8 mouse cellular contexts compared by ENCODE assay signal in genomic region chr4:99660981-99661380, GRCm38 (mm10). TPM values are rescaled to one million over a fixed set of nuclear protein-coding genes. Genes with fewer than 3 reads are reported as not detected.
DNase-seq lines count a peak whose midpoint lies in the region; ATAC-seq and TF ChIP-seq lines count a peak whose summit lies in the region.

No protein-coding gene starts in this region.

- peak; percentile 53 to 62 for DNase-seq in right cerebral cortex, postnatal 10 days (ENCODE audit: low spot score in 2 of 2)
- DNase-seq in right cerebral cortex, postnatal 25 days = no peak
- DNase-seq in hindbrain, postnatal 0 days (ENCODE audit: low spot score) = peak; percentile 81
- DNase-seq in liver, embryonic 14.5 days (ENCODE audit: low read depth in 3 of 3, low spot score in 3 of 3) = peak in 1 of 3 experiments; percentile 17
- peak; percentile 55 for DNase-seq in retina, postnatal 7 days (ENCODE audit: low read depth, low spot score)
- DNase-seq in left cerebral cortex, adult 8-10 months (ENCODE audit: low spot score in 2 of 2) = no peak

- peaks cover 88% of the 10 kb centered on the region for H3K27me3 ChIP-seq in forebrain, embryonic 12.5 days
- H3K27me3 ChIP-seq in hindbrain, postnatal 0 days (ENCODE audit: insufficient read depth, low read length) = peaks cover 73% of the 10 kb centered on the region
- peaks cover 85% of the 10 kb centered on the region for H3K27me3 ChIP-seq in liver, embryonic 14.5 days (ENCODE audit: control insufficient read depth, insufficient read depth, low read length)

- H3K36me3 ChIP-seq in forebrain, embryonic 12.5 days (replicated peaks) = no peaks in the 10 kb centered on the region
- no peaks in the 10 kb centered on the region for H3K36me3 ChIP-seq in hindbrain, postnatal 0 days (ENCODE audit: insufficient read depth, low read length)
- no peaks in the 10 kb centered on the region for H3K36me3 ChIP-seq in liver, embryonic 14.5 days (replicated peaks; ENCODE audit: control insufficient read depth, insufficient read depth, low read depth)

- H3K27ac ChIP-seq in bone marrow, adult 2 months (ENCODE audit: control insufficient read depth, insufficient read depth, low read depth, low read length, poor library complexity) = no peak overlapping the region
- H3K27ac ChIP-seq in forebrain, embryonic 12.5 days = no peak overlapping the region
- H3K27ac ChIP-seq in hindbrain, postnatal 0 days = no peak overlapping the region
- no peak overlapping the region for H3K27ac ChIP-seq in liver, embryonic 14.5 days

- no peak overlapping the region for H3K4me3 ChIP-seq in bone marrow, adult 2 months (replicated peaks; ENCODE audit: control insufficient read depth, low read depth, low read length)
- no peak overlapping the region for H3K4me3 ChIP-seq in forebrain, embryonic 12.5 days (replicated peaks)
- H3K4me3 ChIP-seq in hindbrain, postnatal 0 days (ENCODE audit: low read length) = no peak overlapping the region
- no peak overlapping the region for H3K4me3 ChIP-seq in liver, embryonic 14.5 days (ENCODE audit: insufficient read depth in 1 of 2, low read depth in 2 of 2, low read length in 2 of 2)

- no peaks in the 10 kb centered on the region for H3K4me1 ChIP-seq in bone marrow, adult 2 months (ENCODE audit: control insufficient read depth, insufficient read depth, low read length)
- peaks cover 24% of the 10 kb centered on the region for H3K4me1 ChIP-seq in forebrain, embryonic 12.5 days
- no peaks in the 10 kb centered on the region for H3K4me1 ChIP-seq in hindbrain, postnatal 0 days (ENCODE audit: insufficient read depth, low read length)
- no peaks in the 10 kb centered on the region for H3K4me1 ChIP-seq in liver, embryonic 14.5 days (replicated peaks; ENCODE audit: control insufficient read depth in 2 of 2, insufficient read depth in 2 of 2, low read length in 1 of 2)

- peak; percentile 67 for TF ChIP-seq CTCF in bone marrow, adult 2 months (IDR thresholded peaks at IDR 0.05; ENCODE audit: control insufficient read depth, insufficient read depth, low read length)
- TF ChIP-seq CTCF in hindbrain, postnatal 0 days (IDR thresholded peaks at IDR 0.05; ENCODE audit: low read depth) = peak; percentile 77
- peak; percentile 76 for TF ChIP-seq CTCF in liver, embryonic 14.5 days (IDR thresholded peaks at IDR 0.05; ENCODE audit: low read depth)

- ATAC-seq in forebrain, embryonic 12.5 days (ENCODE audit: low FRiP score) = peak; percentile 50; the same call in 1 of the 2 replicates
- ATAC-seq in hindbrain, postnatal 0 days = peak; percentile 28; the same call in 1 of the 2 replicates
- no peak for ATAC-seq in liver, embryonic 14.5 days (ENCODE audit: insufficient read depth)

- TF ChIP-seq POLR2A in bone marrow, adult 2 months (IDR thresholded peaks at IDR 0.05; ENCODE audit: borderline replicate concordance, control insufficient read depth, low read depth, low read length) = no peak

- H3K4me2 ChIP-seq in forebrain, embryonic 12.5 days = no peak overlapping the region
- no peak overlapping the region for H3K4me2 ChIP-seq in hindbrain, postnatal 0 days (ENCODE audit: low read depth, low read length)
- no peak overlapping the region for H3K4me2 ChIP-seq in liver, embryonic 14.5 days (ENCODE audit: low read depth)

- 0% methylated on average over 11 of the region's 11 CpGs for WGBS in bone marrow, adult 2 months
- 0% methylated on average over 11 of the region's 11 CpGs for WGBS in forebrain, embryonic 12.5 days
- 1% methylated on average over 11 of the region's 11 CpGs for WGBS in hindbrain, postnatal 0 days
- WGBS in liver, embryonic 14.5 days (ENCODE audit: insufficient replicate concordance) = under 1% methylated on average over 11 of the region's 11 CpGs

- H3K9ac ChIP-seq in forebrain, embryonic 12.5 days = no peak overlapping the region
- H3K9ac ChIP-seq in hindbrain, postnatal 0 days (replicated peaks; ENCODE audit: low read length) = no peak overlapping the region
- no peak overlapping the region for H3K9ac ChIP-seq in liver, embryonic 14.5 days (replicated peaks)

- no peak for TF ChIP-seq EP300 in liver, embryonic 14.5 days (IDR thresholded peaks at IDR 0.05; ENCODE audit: low read depth)

- no peaks in the 10 kb centered on the region for H3K9me3 ChIP-seq in forebrain, embryonic 12.5 days
- H3K9me3 ChIP-seq in hindbrain, postnatal 0 days (ENCODE audit: low read length) = no peaks in the 10 kb centered on the region
- no peaks in the 10 kb centered on the region for H3K9me3 ChIP-seq in liver, embryonic 14.5 days (ENCODE audit: control insufficient read depth, low read length)

RNA-seq across cellular contexts. Expression of gene Foxd3, which starts 4.9 kb away (rescaled TPM):
- not detected in 2 replicates for polyA plus RNA-seq in bone marrow, adult 2 months (2011; ENCODE audit: insufficient read depth, insufficient read length, low replicate concordance, missing spikeins)
- polyA plus RNA-seq in forebrain, embryonic 12.5 days (2016; fragmentation: Nextera tagmentation; extraction: Ambion mirVana) = 0.08 and 0.13 TPM in 2 replicates
- 5.3 and 8.1 TPM in 2 replicates for total RNA-seq in hindbrain, postnatal 0 days (2014; rRNA removed)
- 0.92 and 1.1 TPM in 2 replicates for polyA plus RNA-seq in hindbrain, postnatal 0 days (2015; fragmentation: Nextera tagmentation; extraction: Ambion mirVana)
- polyA plus RNA-seq in liver, embryonic 14.5 days (2012; rRNA removed) = 0.01 TPM in 1 of 2 replicates, not detected in the other
- polyA plus RNA-seq in liver, embryonic 14.5 days (2014; fragmentation: Nextera tagmentation; extraction: Ambion mirVana) = not detected in 2 replicates
- total RNA-seq in left cerebral cortex, adult 8-10 months (2022) = under 1 TPM in 1 of 4 experiments, not detected in 3; 0.15 TPM

RNA-seq across cellular contexts. Expression of gene Alg6, which starts 54.5 kb away (rescaled TPM):
- polyA plus RNA-seq in bone marrow, adult 2 months (2011; ENCODE audit: insufficient read depth, insufficient read length, low replicate concordance, missing spikeins) = 4.0 and 6.1 TPM in 2 replicates
- 14.2 and 15.7 TPM in 2 replicates for polyA plus RNA-seq in forebrain, embryonic 12.5 days (2016; fragmentation: Nextera tagmentation; extraction: Ambion mirVana)
- 20.7 and 41.8 TPM in 2 replicates for total RNA-seq in hindbrain, postnatal 0 days (2014; rRNA removed)
- 14.8 and 14.9 TPM in 2 replicates for polyA plus RNA-seq in hindbrain, postnatal 0 days (2015; fragmentation: Nextera tagmentation; extraction: Ambion mirVana)
- 8.0 and 8.2 TPM in 2 replicates for polyA plus RNA-seq in liver, embryonic 14.5 days (2012; rRNA removed)
- polyA plus RNA-seq in liver, embryonic 14.5 days (2014; fragmentation: Nextera tagmentation; extraction: Ambion mirVana) = 10.6 and 11.2 TPM in 2 replicates
- total RNA-seq in left cerebral cortex, adult 8-10 months (2022) = 10 to 100 TPM; 10.1 to 15.9 (median 13.0) TPM

Comparison
In these comparisons a context has a peak if more than half of its experiments do, and no peak if none do; other contexts are left out.
1. DNase-seq: peak in right cerebral cortex, postnatal 10 days (2 of 2), hindbrain, postnatal 0 days (single experiment) and retina, postnatal 7 days (single experiment); none in right cerebral cortex, postnatal 25 days (single experiment) and left cerebral cortex, adult 8-10 months (0 of 2).
2. Peak in every context shown above with its lines, with median percentiles within 50 percentile points of each other: CTCF ChIP-seq.